Mouse (Mus musculus) spleen, adult 2 months (tissue): Measurements from ENCODE around the gene Cysrt1. TPM values are rescaled to one million over a fixed set of nuclear protein-coding genes. Genes with fewer than 3 reads are reported as not detected.

Source experiments
- DNase-seq, 2 experiments: peaks; one replicate each; pipeline versions ENCODE4 v3.0.0 to v3.0.0-alpha.2; 2012 to 2021; ENCODE audit warnings: low spot score in 2 of 2, low read depth in 1 of 2
- H3K27ac ChIP-seq: fragments of 200-500 bp; 2 replicates; pipeline ENCODE4 v1.5.1; 2012; ENCODE audit warnings: low read length, inconsistent platforms; ENCODE audit not compliant: insufficient read depth
- H3K27me3 ChIP-seq: fragments of 200-500 bp; 2 replicates; pipeline ENCODE4 v1.6.1; 2012; ENCODE audit warnings: mild to moderate bottlenecking, moderate library complexity, low read length, inconsistent platforms; ENCODE audit not compliant: control insufficient read depth, insufficient read depth
- H3K36me3 ChIP-seq: fragments of 200-500 bp; 2 replicates; pipeline ENCODE4 v1.6.1; 2012; ENCODE audit warnings: mild to moderate bottlenecking, low read length, inconsistent platforms; ENCODE audit not compliant: control insufficient read depth, insufficient read depth
- H3K4me1 ChIP-seq: fragments of 200-500 bp; 2 replicates; pipeline ENCODE4 v1.6.1; 2011; ENCODE audit warnings: inconsistent platforms; ENCODE audit not compliant: control insufficient read depth, insufficient read depth, insufficient read length
- H3K4me3 ChIP-seq: fragments of 200-500 bp; 2 replicates; pipeline ENCODE4 v1.5.1; 2011; ENCODE audit warnings: mild to moderate bottlenecking, inconsistent platforms; ENCODE audit not compliant: insufficient read depth, insufficient read length; ENCODE audit errors: extremely low read depth
- CTCF ChIP-seq: fragments of 200-500 bp; IDR thresholded peaks from 2 replicates; pipeline ENCODE4 v1.5.1; 2011; ENCODE audit warnings: mild to moderate bottlenecking, inconsistent platforms; ENCODE audit not compliant: insufficient read depth, insufficient read length, insufficient replicate concordance; ENCODE audit errors: extremely low read depth
- POLR2A ChIP-seq: fragments of 200-500 bp; IDR thresholded peaks from 2 replicates; pipeline ENCODE4 v1.6.1; 2011; ENCODE audit warnings: low read depth, low read length, inconsistent platforms
- WGBS: fragments of 180-500 bp; shearing (Covaris S2); methylation state at CpG from one replicate; pipeline ENCODE4 v1.1.7; 2018; 5-methylcytosine and 5-hydroxymethylcytosine counted together
- polyA plus RNA-seq: library from polyadenylated mRNA; depleted of rRNA; stranded (reverse); fragments of >200 nt; gene quantifications from 2 replicates; pipeline ENCODE4 v1.2.3, GENCODE M21; 2012; rRNA removed

The Cysrt1 gene
- polyA plus RNA-seq, 1 experiment = not detected

GRCm38 (mm10) chr2:25197191-25197590 is 45.1 kb downstream of the Cysrt1 start:
- 21% methylated on average over 2 of the region's 2 CpGs for WGBS
- no peak for DNase-seq
- Histone ChIP-seq H3K27ac (peak overlapping the region; percentile 96), H3K27me3 (no peaks in the 10 kb centered on the region), H3K4me1 (peaks cover 21% of the 10 kb centered on the region; the same call in 1 of the 2 replicates), H3K36me3 (peaks cover 19% of the 10 kb centered on the region), H3K4me3 (no peak overlapping the region; the same call in 1 of the 2 replicates)
- TF ChIP-seq CTCF (no peak), POLR2A (no peak)

GRCm38 (mm10) chr2:25196172-25196954 is 45.9 kb downstream of the Cysrt1 start, which contains the start of gene Tor4a:
Gene Tor4a, minus strand, starts transcription at chr2:25196886.
- Histone ChIP-seq H3K4me3 (peak within 1 kb of the TSS; percentile 78), H3K27ac (peak within 1 kb of the TSS; percentile 98), H3K36me3 (peaks cover 18% of the 10 kb centered on the region), H3K4me1 (peaks cover 21% of the 10 kb centered on the region; the same call in 1 of the 2 replicates), H3K27me3 (no peaks in the 10 kb centered on the region)
- peak; percentile 87 to 92 for DNase-seq
- WGBS = 2% methylated on average over 8 of the region's 8 CpGs
- no peak for TF ChIP-seq CTCF
- peak; percentile 79 for TF ChIP-seq POLR2A

GRCm38 (mm10) chr2:25195211-25196156 is 46.8 kb downstream of the Cysrt1 start:
- WGBS = 2% methylated on average over 55 of the region's 55 CpGs
- Histone ChIP-seq H3K4me1 (peaks cover 21% of the 10 kb centered on the region; the same call in 1 of the 2 replicates), H3K27me3 (no peaks in the 10 kb centered on the region), H3K36me3 (peaks cover 10% of the 10 kb centered on the region), H3K4me3 (peak overlapping the region; percentile 78), H3K27ac (peak overlapping the region; percentile 98)
- TF ChIP-seq CTCF (no peak), POLR2A (no peak; the same call in 1 of the 2 replicates)
- DNase-seq = peak; percentile 86 to 95

DNA sequence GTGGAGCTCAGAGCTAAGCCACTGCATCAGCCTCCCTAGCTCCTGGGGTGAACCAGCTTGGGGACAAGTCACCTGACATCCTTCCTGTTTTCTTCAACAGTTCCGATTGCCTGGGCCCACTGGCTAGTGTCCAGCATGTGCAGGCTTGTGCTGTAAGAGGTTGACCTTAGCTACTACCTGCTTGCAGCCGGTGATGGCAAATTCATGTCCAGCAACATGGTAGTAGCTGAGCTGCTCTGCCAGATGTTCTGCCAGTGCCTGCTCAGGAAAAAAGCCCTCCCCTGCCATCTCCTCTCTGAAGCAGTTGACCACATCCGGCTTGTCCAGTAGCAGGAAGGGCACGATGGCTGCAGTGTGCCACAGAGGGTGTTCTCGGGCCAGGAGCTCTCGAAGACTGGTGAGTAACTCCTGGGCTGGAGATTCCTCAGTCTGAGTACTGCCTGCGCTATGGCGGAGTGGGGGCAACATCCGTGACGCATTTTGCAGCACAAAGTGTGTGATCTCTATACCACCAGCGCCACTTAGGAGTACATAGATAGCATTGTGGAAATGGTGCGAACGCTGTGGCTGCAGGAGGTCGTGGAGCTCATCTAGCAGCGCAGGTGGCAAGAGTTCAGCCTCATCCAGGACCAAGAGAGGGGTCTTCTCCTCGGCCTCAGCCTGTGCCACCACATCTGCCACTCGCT is 47.6 kb downstream of the Cysrt1 start:
- Histone ChIP-seq H3K4me1 (peaks cover 21% of the 10 kb centered on the region; the same call in 1 of the 2 replicates), H3K27ac (peak overlapping the region; percentile 98), H3K36me3 (peaks cover 6% of the 10 kb centered on the region; the same call in 1 of the 2 replicates), H3K27me3 (no peaks in the 10 kb centered on the region), H3K4me3 (peak overlapping the region; percentile 78)
- peak in 1 of 2 experiments; percentile 54 for DNase-seq
- WGBS = 12% methylated on average over 17 of the region's 17 CpGs
- TF ChIP-seq CTCF (no peak), POLR2A (no peak)

GRCm38 (mm10) chr2:25194006-25194405 is 48.2 kb downstream of the Cysrt1 start:
- 29% methylated on average over 5 of the region's 5 CpGs for WGBS
- Histone ChIP-seq H3K27me3 (no peaks in the 10 kb centered on the region), H3K27ac (peak overlapping the region; percentile 98), H3K4me1 (peaks cover 21% of the 10 kb centered on the region; the same call in 1 of the 2 replicates), H3K4me3 (peak overlapping the region; percentile 78; the same call in 1 of the 2 replicates), H3K36me3 (peaks cover 5% of the 10 kb centered on the region; the same call in 1 of the 2 replicates)
- DNase-seq = no peak
- TF ChIP-seq CTCF = no peak

DNA sequence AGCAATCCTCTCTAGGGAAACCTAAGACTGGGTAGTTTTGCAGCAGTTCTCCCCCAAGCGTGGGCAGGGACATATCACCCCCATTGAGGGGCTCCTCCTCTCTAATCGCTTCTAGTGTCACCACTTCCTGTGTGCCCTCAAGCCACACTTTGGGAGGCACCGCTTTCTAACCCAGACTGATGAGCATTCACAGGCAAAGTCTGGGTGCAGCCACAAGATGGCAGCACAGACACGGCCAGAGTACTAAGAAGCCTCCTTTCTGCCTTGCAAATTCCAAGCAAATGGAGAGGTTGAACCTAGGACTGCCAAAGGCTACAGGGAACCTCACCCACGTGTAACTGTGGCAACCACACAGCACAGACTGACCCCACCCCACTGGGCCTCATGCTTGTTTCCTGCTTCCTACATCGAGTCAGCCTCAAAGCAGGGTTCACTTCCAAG is 48.9 kb downstream of the Cysrt1 start:
- Histone ChIP-seq H3K4me1 (peaks cover 21% of the 10 kb centered on the region; the same call in 1 of the 2 replicates), H3K27ac (peak overlapping the region; percentile 98), H3K4me3 (peak overlapping the region; percentile 33; the same call in 1 of the 2 replicates), H3K27me3 (no peaks in the 10 kb centered on the region), H3K36me3 (peaks cover 5% of the 10 kb centered on the region; the same call in 1 of the 2 replicates)
- no peak for TF ChIP-seq POLR2A
- peak; percentile 95; the same call in 1 of the 2 replicates for TF ChIP-seq CTCF
- 0% methylated on average over 6 of the region's 6 CpGs for WGBS
- DNase-seq = peak; percentile 69 to 74

Other genes with a start within 250 kb of the Cysrt1 start
- 43.0 and 81.9 TPM in 2 replicates for gene Nsmf, start 188.1 kb downstream of the Cysrt1 start, polyA plus RNA-seq
- 0.05 and 0.14 TPM in 2 replicates for gene Entpd8, start 162.1 kb downstream of the Cysrt1 start, polyA plus RNA-seq
- gene Noxa1, start 147.3 kb downstream of the Cysrt1 start, polyA plus RNA-seq = 0.21 and 0.25 TPM in 2 replicates
- 8.0 and 13.8 TPM in 2 replicates for gene Nrarp, start 61.7 kb downstream of the Cysrt1 start, polyA plus RNA-seq
- gene Tor4a, start 45.6 kb downstream of the Cysrt1 start, polyA plus RNA-seq = 77.5 and 104 TPM in 2 replicates
- gene Nelfb, start 31.0 kb downstream of the Cysrt1 start, polyA plus RNA-seq = 61.6 and 68.1 TPM in 2 replicates
- gene Stpg3, start 27.8 kb downstream of the Cysrt1 start, polyA plus RNA-seq = 0.05 TPM in 1 of 2 replicates, not detected in the other
- 0.11 and 0.16 TPM in 2 replicates for gene Fam166a, start 23.7 kb downstream of the Cysrt1 start, polyA plus RNA-seq
- gene Tubb4b, start 17.8 kb downstream of the Cysrt1 start, polyA plus RNA-seq = 222 and 307 TPM in 2 replicates
- 0.04 and 0.06 TPM in 2 replicates for gene Slc34a3, start 8.1 kb downstream of the Cysrt1 start, polyA plus RNA-seq
- not detected in 2 replicates for gene Rnf224, start 5.7 kb downstream of the Cysrt1 start, polyA plus RNA-seq
- gene Rnf208, start 197 bp downstream of the Cysrt1 start, polyA plus RNA-seq = 1.8 and 2.1 TPM in 2 replicates
- 21.0 and 25.2 TPM in 2 replicates for gene AL732309.1, start 4.4 kb upstream of the Cysrt1 start, polyA plus RNA-seq
- 44.4 and 60.5 TPM in 2 replicates for gene Tmem203, start 13.0 kb upstream of the Cysrt1 start, polyA plus RNA-seq
- 17.1 and 23.5 TPM in 2 replicates for gene Tprn, start 20.2 kb upstream of the Cysrt1 start, polyA plus RNA-seq
- gene Ssna1, start 30.0 kb upstream of the Cysrt1 start, polyA plus RNA-seq = 45.5 and 67.8 TPM in 2 replicates
- 55.7 and 68.8 TPM in 2 replicates for gene Anapc2, start 30.0 kb upstream of the Cysrt1 start, polyA plus RNA-seq
- not detected in 2 replicates for gene Tmem210, start 45.7 kb upstream of the Cysrt1 start, polyA plus RNA-seq
- 0.28 and 0.77 TPM in 2 replicates for gene Lrrc26, start 47.5 kb upstream of the Cysrt1 start, polyA plus RNA-seq
- 0.04 and 0.26 TPM in 2 replicates for gene Grin1, start 76.7 kb upstream of the Cysrt1 start, polyA plus RNA-seq
- 11.4 and 14.6 TPM in 2 replicates for gene Man1b1, start 89.9 kb upstream of the Cysrt1 start, polyA plus RNA-seq
- 35.1 and 41.8 TPM in 2 replicates for gene Dpp7, start 113.9 kb upstream of the Cysrt1 start, polyA plus RNA-seq
- gene Uap1l1, start 123.2 kb upstream of the Cysrt1 start, polyA plus RNA-seq = 28.4 and 55.4 TPM in 2 replicates
- 6.7 and 9.4 TPM in 2 replicates for gene Sapcd2, start 129.9 kb upstream of the Cysrt1 start, polyA plus RNA-seq
- gene Entpd2, start 153.4 kb upstream of the Cysrt1 start, polyA plus RNA-seq = 5.0 and 5.9 TPM in 2 replicates
- 31.0 and 36.5 TPM in 2 replicates for gene Npdc1, start 156.9 kb upstream of the Cysrt1 start, polyA plus RNA-seq
- 2.4 and 3.7 TPM in 2 replicates for gene Fut7, start 180.8 kb upstream of the Cysrt1 start, polyA plus RNA-seq
- gene Abca2, start 186.3 kb upstream of the Cysrt1 start, polyA plus RNA-seq = 61.1 and 67.6 TPM in 2 replicates
- gene Clic3, start 214.4 kb upstream of the Cysrt1 start, polyA plus RNA-seq = 2.5 and 3.1 TPM in 2 replicates
- 68.7 and 86.4 TPM in 2 replicates for gene Paxx, start 218.6 kb upstream of the Cysrt1 start, polyA plus RNA-seq
- 0.27 and 7.8 TPM in 2 replicates for gene Ptgds, start 227.6 kb upstream of the Cysrt1 start, polyA plus RNA-seq